Mouse (Mus musculus) liver, embryonic 13.5 days (tissue): Measurements from ENCODE around the gene Lzts3. TPM values are rescaled to one million over a fixed set of nuclear protein-coding genes. Genes with fewer than 3 reads are reported as not detected.

Experiments used
- ATAC-seq: fragments of 200-750 bp; cut with Nextera tagmentation; 2 replicates; pipeline ENCODE4 v1.8.0; 2017; ENCODE audit warnings: low read depth, mild to moderate bottlenecking, moderate number of reproducible peaks, moderate library complexity
- DNase-seq: peaks from one replicate; pipeline ENCODE4 v3.0.0; 2022
- H3K27ac ChIP-seq: fragments of 300-500 bp; sonication (generic); 2 replicates; pipeline ENCODE4 v1.5.1; 2015; ENCODE audit warnings: moderate library complexity, mild to moderate bottlenecking, inconsistent platforms
- H3K27me3 ChIP-seq: fragments of 300-500 bp; sonication (generic); 2 replicates; pipeline ENCODE4 v1.6.1; 2015; ENCODE audit warnings: mild to moderate bottlenecking, inconsistent platforms
- H3K36me3 ChIP-seq: fragments of 300-500 bp; sonication (generic); 2 replicates; pipeline ENCODE4 v1.6.1; 2015; ENCODE audit warnings: mild to moderate bottlenecking, inconsistent platforms
- H3K4me1 ChIP-seq: fragments of 300-500 bp; sonication (generic); replicated peaks from 2 replicates; pipeline ENCODE4 v1.6.1; 2015; ENCODE audit warnings: inconsistent platforms
- H3K4me2 ChIP-seq: fragments of 300-500 bp; sonication (generic); 2 replicates; pipeline ENCODE4 v1.6.1; 2015; ENCODE audit warnings: inconsistent platforms, mild to moderate bottlenecking, moderate library complexity
- H3K4me3 ChIP-seq: fragments of 300-500 bp; sonication (generic); replicated peaks from 2 replicates; pipeline ENCODE4 v1.5.1; 2015; ENCODE audit warnings: mild to moderate bottlenecking, inconsistent platforms
- H3K9ac ChIP-seq: fragments of 300-500 bp; sonication (generic); 2 replicates; pipeline ENCODE4 v1.6.1; 2015; ENCODE audit warnings: mild to moderate bottlenecking, inconsistent platforms
- H3K9me3 ChIP-seq: fragments of 300-500 bp; sonication (generic); replicated peaks from 2 replicates; pipeline ENCODE4 v1.6.1; 2016; ENCODE audit warnings: inconsistent platforms
- WGBS: fragments of 180-500 bp; shearing (Covaris S2); methylation state at CpG from one replicate; pipeline ENCODE4 v1.1.7; 2015; ENCODE audit not compliant: insufficient replicate concordance; 5-methylcytosine and 5-hydroxymethylcytosine counted together
- polyA plus RNA-seq: library from polyadenylated mRNA; unstranded; fragments of >200 nt; fragmentation: Nextera tagmentation; extraction: Ambion mirVana; gene quantifications from 2 replicates; pipeline ENCODE4 v1.2.1, GENCODE M21; 2015

Lzts3 gene
- polyA plus RNA-seq, 1 experiment from 2014 or later = 0.95 TPM

- no peaks in the 10 kb centered on the region for H3K27me3 ChIP-seq
- ATAC-seq (no peak), DNase-seq (no peak)
- H3K36me3 ChIP-seq = peaks cover 67% of the 10 kb centered on the region
- no peak overlapping the region for H3K27ac ChIP-seq
- H3K4me2 ChIP-seq = no peak overlapping the region
- 86% methylated on average over 4 of the region's 4 CpGs for WGBS
- H3K4me1 ChIP-seq = peaks cover 19% of the 10 kb centered on the region
- no peak overlapping the region for H3K9ac ChIP-seq
- no peak overlapping the region for H3K4me3 ChIP-seq
- H3K9me3 ChIP-seq = no peaks in the 10 kb centered on the region
Measured at GRCm38 (mm10) chr2:130602195-130602594, 40.4 kb downstream of the Lzts3 start.

- no peak for ATAC-seq
- Histone ChIP-seq H3K4me2 (no peak overlapping the region), H3K9ac (no peak overlapping the region), H3K4me1 (peaks cover 22% of the 10 kb centered on the region), H3K4me3 (no peak overlapping the region), H3K36me3 (peaks cover 72% of the 10 kb centered on the region), H3K9me3 (no peaks in the 10 kb centered on the region), H3K27ac (no peak overlapping the region), H3K27me3 (no peaks in the 10 kb centered on the region)
- WGBS = 55% methylated on average over 3 of the region's 3 CpGs
- DNase-seq = no peak
Measured at GRCm38 (mm10) chr2:130598399-130598798, 44.2 kb downstream of the Lzts3 start.

- ATAC-seq (peak; percentile 39), DNase-seq (peak; percentile 16)
- Histone ChIP-seq H3K27ac (no peak overlapping the region), H3K36me3 (peaks cover 64% of the 10 kb centered on the region), H3K4me3 (no peak overlapping the region), H3K9me3 (no peaks in the 10 kb centered on the region), H3K4me1 (peaks cover 22% of the 10 kb centered on the region), H3K27me3 (no peaks in the 10 kb centered on the region), H3K4me2 (no peak overlapping the region), H3K9ac (no peak overlapping the region)
- WGBS = 20% methylated on average over 1 of the region's 1 CpGs
Measured at GRCm38 (mm10) chr2:130597601-130598010, 45.0 kb downstream of the Lzts3 start.

GRCm38 (mm10) chr2:130595596-130595995 is 47.0 kb downstream of the Lzts3 start:
- H3K36me3 ChIP-seq = peaks cover 62% of the 10 kb centered on the region
- no peak overlapping the region for H3K4me2 ChIP-seq
- no peak overlapping the region for H3K4me3 ChIP-seq
- H3K9me3 ChIP-seq = no peaks in the 10 kb centered on the region
- DNase-seq (no peak), ATAC-seq (peak; percentile 18; the same call in 1 of the 2 replicates)
- no peaks in the 10 kb centered on the region for H3K27me3 ChIP-seq
- peaks cover 22% of the 10 kb centered on the region for H3K4me1 ChIP-seq
- H3K27ac ChIP-seq = no peak overlapping the region
- WGBS = 42% methylated on average over 1 of the region's 1 CpGs
- H3K9ac ChIP-seq = no peak overlapping the region

- Histone ChIP-seq H3K4me1 (peaks cover 6% of the 10 kb centered on the region; the same call in 1 of the 2 replicates), H3K27me3 (no peaks in the 10 kb centered on the region), H3K4me3 (no peak overlapping the region), H3K4me2 (no peak overlapping the region), H3K36me3 (peaks cover 28% of the 10 kb centered on the region), H3K27ac (no peak overlapping the region), H3K9me3 (no peaks in the 10 kb centered on the region), H3K9ac (no peak overlapping the region)
- DNase-seq (no peak), ATAC-seq (no peak)
- 73% methylated on average over 2 of the region's 2 CpGs for WGBS
Measured at GRCm38 (mm10) chr2:130591016-130591415, 51.6 kb downstream of the Lzts3 start.

- peaks cover 19% of the 10 kb centered on the region for H3K36me3 ChIP-seq
- H3K27ac ChIP-seq = no peak overlapping the region
- no peak overlapping the region for H3K9ac ChIP-seq
- H3K27me3 ChIP-seq = peaks cover under 1% of the 10 kb centered on the region; the same call in 1 of the 2 replicates
- ATAC-seq = no peak
- no peaks in the 10 kb centered on the region for H3K9me3 ChIP-seq
- H3K4me1 ChIP-seq = no peaks in the 10 kb centered on the region
- H3K4me3 ChIP-seq = no peak overlapping the region
- no peak overlapping the region for H3K4me2 ChIP-seq
- 77% methylated on average over 2 of the region's 2 CpGs for WGBS
- no peak for DNase-seq
Measured at GRCm38 (mm10) chr2:130589761-130590160, 52.8 kb downstream of the Lzts3 start.

- Histone ChIP-seq H3K9me3 (no peaks in the 10 kb centered on the region), H3K4me2 (no peak overlapping the region), H3K36me3 (peaks cover 19% of the 10 kb centered on the region), H3K27me3 (peaks cover 6% of the 10 kb centered on the region; the same call in 1 of the 2 replicates), H3K27ac (no peak overlapping the region), H3K4me3 (no peak overlapping the region), H3K4me1 (no peaks in the 10 kb centered on the region), H3K9ac (no peak overlapping the region)
- ATAC-seq = no peak
- 63% methylated on average over 4 of the region's 4 CpGs for WGBS
- DNase-seq = no peak
Measured at GRCm38 (mm10) chr2:130589157-130589556, 53.4 kb downstream of the Lzts3 start.

GRCm38 (mm10) chr2:130588373-130588772 is 54.2 kb downstream of the Lzts3 start:
- 33% methylated on average over 2 of the region's 2 CpGs for WGBS
- H3K36me3 ChIP-seq = peaks cover 17% of the 10 kb centered on the region
- H3K27me3 ChIP-seq = peaks cover 14% of the 10 kb centered on the region; the same call in 1 of the 2 replicates
- no peaks in the 10 kb centered on the region for H3K9me3 ChIP-seq
- no peak overlapping the region for H3K9ac ChIP-seq
- DNase-seq (no peak), ATAC-seq (no peak)
- no peaks in the 10 kb centered on the region for H3K4me1 ChIP-seq
- H3K27ac ChIP-seq = no peak overlapping the region
- no peak overlapping the region for H3K4me3 ChIP-seq
- H3K4me2 ChIP-seq = no peak overlapping the region

- Histone ChIP-seq H3K9ac (no peak overlapping the region), H3K4me3 (no peak overlapping the region), H3K27me3 (peaks cover 38% of the 10 kb centered on the region), H3K4me2 (no peak overlapping the region), H3K36me3 (peaks cover 9% of the 10 kb centered on the region), H3K4me1 (no peaks in the 10 kb centered on the region), H3K9me3 (no peaks in the 10 kb centered on the region), H3K27ac (no peak overlapping the region)
- ATAC-seq = no peak
- DNase-seq = no peak
- 61% methylated on average over 6 of the region's 6 CpGs for WGBS
Measured at GRCm38 (mm10) chr2:130586016-130586415, 56.6 kb downstream of the Lzts3 start.

- ATAC-seq (no peak), DNase-seq (no peak)
- Histone ChIP-seq H3K36me3 (no peaks in the 10 kb centered on the region), H3K9ac (no peak overlapping the region), H3K27ac (no peak overlapping the region), H3K9me3 (no peaks in the 10 kb centered on the region), H3K4me2 (no peak overlapping the region), H3K4me1 (peaks cover 10% of the 10 kb centered on the region), H3K4me3 (no peak overlapping the region), H3K27me3 (peaks cover 58% of the 10 kb centered on the region)
- 61% methylated on average over 10 of the region's 10 CpGs for WGBS
Measured at GRCm38 (mm10) chr2:130583902-130584560, 58.6 kb downstream of the Lzts3 start.
